Comparison of ENCODE assay signal across 20 mouse cellular contexts in the genomic region with DNA sequence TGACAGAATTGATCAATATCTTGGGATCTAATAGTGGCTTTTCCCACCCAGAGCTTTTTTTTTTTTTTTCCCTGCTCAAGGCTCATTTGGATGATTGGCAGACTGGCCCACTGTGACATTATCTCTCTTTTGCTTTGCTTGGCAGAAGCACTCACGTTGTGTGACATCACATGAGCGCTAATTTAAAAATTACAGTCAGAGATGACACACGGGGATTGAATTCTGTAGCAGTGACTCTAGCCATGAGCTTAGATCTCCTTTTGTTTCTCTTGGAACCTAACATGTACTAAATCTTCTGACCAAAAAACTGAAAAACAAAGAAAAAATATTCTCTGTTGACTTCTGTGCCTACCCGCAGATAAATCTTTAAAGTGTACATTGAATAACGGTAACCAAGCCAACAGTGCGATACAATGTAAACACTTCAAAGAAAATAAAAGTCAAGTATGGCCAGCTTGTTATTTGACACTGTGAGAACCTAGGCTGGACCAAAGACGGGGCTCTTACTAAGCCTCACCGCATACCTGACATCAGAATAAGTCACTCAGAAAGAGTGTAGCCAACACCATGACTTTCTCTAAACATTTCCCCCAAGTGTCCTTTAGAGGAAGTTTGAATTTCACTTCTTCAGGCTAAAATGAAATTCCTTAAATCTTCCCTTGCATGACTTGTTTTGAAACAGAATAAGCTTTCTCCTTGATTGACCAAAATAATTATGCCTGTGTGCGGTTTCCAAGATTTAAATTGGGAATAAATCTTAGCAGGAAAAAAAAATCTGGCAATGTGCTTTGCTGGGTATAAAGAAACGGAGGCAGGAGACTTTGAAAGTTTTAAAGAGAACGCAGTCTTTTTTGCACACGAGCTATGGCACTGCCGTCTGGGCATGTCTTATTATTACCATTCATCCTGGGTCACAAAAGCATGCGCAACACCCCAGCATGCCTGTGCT.
A peak's percentile ranks its signal among the peaks of the same experiment; 100 is the strongest.
DNase-seq lines count a peak whose midpoint lies in the region; ATAC-seq and TF ChIP-seq lines count a peak whose summit lies in the region.
"Had no signal": no experiment of that assay in that cellular context is flagged by ENCODE, and none has a peak within 500 bp of the region (broad histone marks: within the 10 kb centered on the region; RNA-seq: fewer than 3 reads in every experiment).

No protein-coding gene starts in this region.

- no peaks in the 10 kb centered on the region for H3K9me3 ChIP-seq in lung, embryonic 14.5 days (ENCODE audit: low read depth, low read length)
- H3K9me3 ChIP-seq in embryonic facial prominence, embryonic 15.5 days (replicated peaks): no peaks in the 10 kb centered on the region
- no peaks in the 10 kb centered on the region for H3K9me3 ChIP-seq in neural tube, embryonic 15.5 days (replicated peaks)
- H3K9me3 ChIP-seq: limb, embryonic 12.5 days; liver, embryonic 12.5 days; lung, embryonic 15.5 days had no signal

- no peaks in the 10 kb centered on the region for H3K4me1 ChIP-seq in lung, embryonic 14.5 days (ENCODE audit: insufficient read depth)
- no peaks in the 10 kb centered on the region for H3K4me1 ChIP-seq in lung, adult 2 months (ENCODE audit: control insufficient read depth, insufficient read depth, low read length)
- no peaks in the 10 kb centered on the region for H3K4me1 ChIP-seq in embryonic facial prominence, embryonic 15.5 days
- no peaks in the 10 kb centered on the region for H3K4me1 ChIP-seq in neural tube, embryonic 15.5 days
- H3K4me1 ChIP-seq: liver, embryonic 12.5 days; lung, embryonic 15.5 days had no signal

- H3K36me3 ChIP-seq in lung, embryonic 14.5 days (ENCODE audit: insufficient read depth): no peaks in the 10 kb centered on the region
- H3K36me3 ChIP-seq in embryonic facial prominence, embryonic 15.5 days: no peaks in the 10 kb centered on the region
- no peaks in the 10 kb centered on the region for H3K36me3 ChIP-seq in neural tube, embryonic 15.5 days
- H3K36me3 ChIP-seq: limb, embryonic 12.5 days; liver, embryonic 12.5 days; lung, embryonic 15.5 days had no signal

- no peak overlapping the region for H3K4me2 ChIP-seq in lung, embryonic 14.5 days
- H3K4me2 ChIP-seq in embryonic facial prominence, embryonic 15.5 days (replicated peaks): no peak overlapping the region
- H3K4me2 ChIP-seq in neural tube, embryonic 15.5 days: no peak overlapping the region
- H3K4me2 ChIP-seq: heart, embryonic 11.5 days; limb, embryonic 12.5 days; liver, embryonic 12.5 days; lung, embryonic 15.5 days had no signal

- TF ChIP-seq CTCF in lung, embryonic 14.5 days (IDR thresholded peaks at IDR 0.05; ENCODE audit: low read depth): no peak
- TF ChIP-seq CTCF in lung, adult 2 months (IDR thresholded peaks at IDR 0.05; ENCODE audit: insufficient read depth, low read length): no peak

- no peaks in the 10 kb centered on the region for H3K27me3 ChIP-seq in lung, embryonic 14.5 days (ENCODE audit: insufficient read depth, low read length)
- no peaks in the 10 kb centered on the region for H3K27me3 ChIP-seq in embryonic facial prominence, embryonic 15.5 days
- H3K27me3 ChIP-seq in neural tube, embryonic 15.5 days (replicated peaks): no peaks in the 10 kb centered on the region
- H3K27me3 ChIP-seq: limb, embryonic 12.5 days; liver, embryonic 12.5 days; lung, embryonic 15.5 days had no signal

- WGBS in lung, embryonic 14.5 days: 49% methylated on average over 14 of the region's 14 CpGs
- 64% methylated on average over 14 of the region's 14 CpGs for WGBS in lung, adult 2 months
- WGBS in embryonic facial prominence, embryonic 15.5 days: 37% methylated on average over 14 of the region's 14 CpGs
- WGBS in neural tube, embryonic 15.5 days: 75% methylated on average over 14 of the region's 14 CpGs

- DNase-seq in frontal cortex, postnatal 14 days (ENCODE audit: low spot score in 2 of 2): no peak
- DNase-seq in lung, embryonic 14.5 days: peak; percentile 31
- DNase-seq in lung, adult 2 months: no peak
- peak; percentile 85 for DNase-seq in NIH3T3 (ENCODE audit: low read depth)
- no peak for DNase-seq in thymus, postnatal 14 days
- DNase-seq: adrenal gland, postnatal 10 days; cerebellum, adult 11-12 months; cerebellum, postnatal 25 days; gastrocnemius, postnatal 36 days; heart, postnatal 10 days; kidney, adult 11 months; right cerebral cortex, adult 18-20 months; thymus, postnatal 36 days had no signal

- TF ChIP-seq POLR2A in lung, adult 2 months (IDR thresholded peaks at IDR 0.05; ENCODE audit: borderline replicate concordance, extremely low read depth, low read depth, low read length): no peak

- ATAC-seq in frontal cortex, adult (ENCODE audit: low TSS enrichment): peak; percentile 55
- peak; percentile 82 for ATAC-seq in lung, embryonic 14.5 days (ENCODE audit: insufficient read depth)
- ATAC-seq in embryonic facial prominence, embryonic 15.5 days (ENCODE audit: insufficient number of reproducible peaks, low FRiP score, low TSS enrichment, low read depth): peak; percentile 76
- no peak for ATAC-seq in neural tube, embryonic 15.5 days (ENCODE audit: low FRiP score)
- ATAC-seq: liver, embryonic 12.5 days had no signal

- no peak overlapping the region for H3K27ac ChIP-seq in lung, embryonic 14.5 days (ENCODE audit: low read depth)
- H3K27ac ChIP-seq in embryonic facial prominence, embryonic 15.5 days (replicated peaks): peak overlapping the region; percentile 68
- no peak overlapping the region for H3K27ac ChIP-seq in neural tube, embryonic 15.5 days (replicated peaks)
- H3K27ac ChIP-seq: limb, embryonic 12.5 days; liver, embryonic 12.5 days; lung, embryonic 15.5 days had no signal

- no peak overlapping the region for H3K4me3 ChIP-seq in lung, embryonic 14.5 days (ENCODE audit: low read depth, low read length)
- H3K4me3 ChIP-seq in lung, adult 2 months (replicated peaks; ENCODE audit: extremely low read depth, low read depth, low read length): no peak overlapping the region
- no peak overlapping the region for H3K4me3 ChIP-seq in embryonic facial prominence, embryonic 15.5 days (replicated peaks)
- H3K4me3 ChIP-seq in neural tube, embryonic 15.5 days (replicated peaks): no peak overlapping the region
- H3K4me3 ChIP-seq: limb, embryonic 12.5 days; liver, embryonic 12.5 days; lung, embryonic 15.5 days had no signal

- no peak overlapping the region for H3K9ac ChIP-seq in lung, embryonic 14.5 days
- H3K9ac ChIP-seq in embryonic facial prominence, embryonic 15.5 days: no peak overlapping the region
- no peak overlapping the region for H3K9ac ChIP-seq in neural tube, embryonic 15.5 days (replicated peaks)
- H3K9ac ChIP-seq: limb, embryonic 12.5 days; liver, embryonic 12.5 days; lung, embryonic 15.5 days had no signal

Comparison
In these comparisons a context has a peak if more than half of its experiments do, and no peak if none do; other contexts are left out.
1. DNase-seq: peak in lung, embryonic 14.5 days (single experiment) and NIH3T3 (single experiment); none in frontal cortex, postnatal 14 days (0 of 2), lung, adult 2 months (single experiment) and thymus, postnatal 14 days (single experiment).